Mouse (Mus musculus) liver, embryonic 18 days (tissue): ENCODE data around the gene Tmem126a. TPM values are rescaled to one million over a fixed set of nuclear protein-coding genes. Genes with fewer than 3 reads are reported as not detected.

Source experiments
- polyA plus RNA-seq: library from polyadenylated mRNA; depleted of rRNA; stranded (reverse); fragments of >200 nt; gene quantifications from 2 replicates; pipeline ENCODE4 v1.2.3, GENCODE M21; 2012; rRNA removed

Gene Tmem126a
- polyA plus RNA-seq = 22.5 and 23.2 TPM in 2 replicates

DNA sequence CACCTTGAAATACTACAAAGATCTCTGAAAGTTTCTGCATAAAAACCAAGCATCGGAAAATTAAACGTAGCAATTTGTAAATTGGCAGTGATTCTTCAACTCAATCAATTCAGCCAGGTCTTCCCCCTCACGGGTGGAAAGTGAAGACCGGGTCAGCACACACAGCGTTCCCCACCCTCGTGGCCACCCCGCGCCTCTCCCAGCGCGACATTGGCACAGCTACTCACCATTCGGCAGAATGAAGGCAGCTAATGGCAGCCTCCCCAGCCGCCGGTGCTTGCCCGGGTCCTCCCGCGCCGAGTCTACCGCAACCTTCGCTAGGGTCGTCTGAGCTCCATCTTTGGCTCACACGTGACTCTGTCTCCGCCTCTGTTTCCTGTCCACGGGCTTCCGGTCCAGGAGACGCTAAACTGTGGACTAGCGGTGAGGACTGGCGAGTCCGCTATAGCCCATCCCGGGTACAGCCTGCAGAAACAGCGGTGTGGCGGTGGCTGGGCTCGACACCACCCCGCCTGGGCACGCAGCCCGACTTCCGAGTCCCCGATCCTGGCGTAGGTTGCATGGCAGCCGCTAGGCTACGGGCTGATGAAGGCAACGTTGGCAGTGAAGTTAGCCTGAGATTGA is at the start of gene Tmem126a:
Gene Tmem126a (minus strand): TSS at position 385 of the 624 bp plus-strand sequence.

DNA sequence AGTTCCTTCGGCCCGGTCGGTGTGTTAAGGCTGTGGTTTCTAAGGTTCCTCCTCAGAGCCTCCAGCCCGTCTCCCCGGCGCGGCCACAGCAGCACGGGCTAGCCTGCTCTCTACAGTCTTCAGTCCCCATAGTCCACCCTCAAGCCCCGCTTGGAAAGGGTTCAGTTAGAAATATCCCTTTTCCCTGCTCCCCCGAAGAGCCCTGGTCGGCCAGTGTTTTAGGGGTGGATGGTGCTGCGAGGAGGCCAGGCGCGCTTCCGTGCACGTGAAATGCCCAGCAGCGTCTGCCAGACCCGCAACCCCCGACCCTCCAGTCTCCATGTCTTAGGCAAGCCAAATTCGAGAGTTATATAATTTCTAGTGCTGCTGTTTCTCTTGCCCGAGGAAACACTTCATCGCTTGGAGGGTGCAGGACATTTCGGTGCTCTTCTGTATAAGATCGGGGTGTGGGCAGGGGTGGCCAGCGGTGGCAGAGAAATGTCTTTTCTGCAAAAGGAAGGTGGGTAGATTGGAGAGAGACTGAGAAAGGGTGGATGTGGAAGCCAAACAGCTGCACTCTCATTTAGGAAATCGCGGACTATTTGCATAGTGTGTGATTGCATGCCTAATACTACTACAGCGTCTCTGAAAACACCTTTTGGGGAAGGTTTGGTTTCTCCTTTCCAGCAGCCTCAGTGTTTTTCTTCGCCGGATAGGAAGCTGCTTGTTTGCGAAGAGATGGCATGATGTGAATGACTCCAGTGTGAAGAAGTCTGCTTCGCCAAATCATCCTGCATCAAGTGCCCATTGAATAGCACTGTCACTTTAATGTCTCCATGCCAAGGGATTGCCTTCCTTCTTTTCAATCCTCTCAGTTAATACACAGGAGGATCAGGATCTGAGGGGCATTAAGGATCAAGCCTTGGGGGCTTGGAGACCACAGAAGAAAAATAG is 19.6 kb upstream of the Tmem126a start, which contains the start of gene Dlg2:
Gene Dlg2 (plus strand): TSS at position 360 of the 933 bp plus-strand sequence.

DNA sequence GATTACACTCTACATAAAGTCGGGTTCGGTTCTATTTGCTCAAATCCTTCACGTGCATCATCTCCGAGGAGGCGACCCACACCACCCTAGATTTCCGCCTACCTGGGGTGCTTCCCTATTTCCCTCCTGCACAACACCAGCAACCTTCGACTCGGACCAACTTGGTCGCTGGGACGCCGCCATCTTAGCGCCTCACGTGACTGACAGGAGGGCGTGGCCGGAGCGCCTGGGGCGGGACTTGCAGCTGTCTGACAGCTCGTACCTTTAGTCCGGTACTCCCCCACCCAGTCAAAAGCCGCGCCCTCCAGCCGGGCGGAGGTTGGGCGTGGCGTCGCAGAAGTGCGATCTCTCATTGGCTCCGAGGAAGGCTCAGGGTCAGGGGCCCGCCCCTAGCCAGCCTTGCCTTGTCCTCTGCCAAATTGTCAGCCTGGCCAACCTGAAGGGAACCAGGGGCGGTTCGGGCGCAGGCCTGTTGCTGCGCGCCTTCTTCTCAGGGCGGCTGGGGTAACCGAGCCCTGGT is 18.8 kb upstream of the Tmem126a start, which contains the start of gene Tmem126b:
Gene Tmem126b (minus strand): TSS at position 209 of the 520 bp plus-strand sequence.

DNA sequence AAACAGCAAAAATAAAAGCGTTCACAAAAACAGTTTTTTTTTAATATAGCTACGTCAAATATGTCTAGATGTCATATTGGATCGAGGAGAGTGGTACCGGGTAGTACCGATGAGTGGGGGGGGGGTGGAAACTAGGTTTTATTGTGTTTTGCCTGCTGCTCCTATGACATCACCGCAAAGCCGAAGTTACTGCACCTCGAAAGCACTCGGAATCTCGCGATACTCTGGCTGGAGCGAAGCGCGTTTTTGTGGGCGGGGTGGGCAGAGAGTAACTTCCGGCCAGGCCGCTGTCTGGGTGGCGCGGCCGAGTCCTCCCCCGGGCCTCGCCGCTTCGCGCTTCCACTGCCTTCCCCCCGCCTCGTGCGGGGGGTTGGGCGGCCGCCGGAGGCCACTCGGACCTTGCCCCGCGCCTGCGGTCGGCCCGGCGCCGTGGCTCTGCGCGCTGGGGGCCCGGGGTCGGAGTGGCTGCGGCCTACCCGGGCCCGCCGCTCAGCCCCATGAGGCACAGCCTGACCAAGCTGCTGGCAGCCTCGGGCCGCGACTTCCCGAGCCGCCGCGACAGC is 14.4 kb downstream of the Tmem126a start, which contains the start of gene Crebzf:
Gene Crebzf (plus strand): TSS at position 212 of the 563 bp plus-strand sequence.

DNA sequence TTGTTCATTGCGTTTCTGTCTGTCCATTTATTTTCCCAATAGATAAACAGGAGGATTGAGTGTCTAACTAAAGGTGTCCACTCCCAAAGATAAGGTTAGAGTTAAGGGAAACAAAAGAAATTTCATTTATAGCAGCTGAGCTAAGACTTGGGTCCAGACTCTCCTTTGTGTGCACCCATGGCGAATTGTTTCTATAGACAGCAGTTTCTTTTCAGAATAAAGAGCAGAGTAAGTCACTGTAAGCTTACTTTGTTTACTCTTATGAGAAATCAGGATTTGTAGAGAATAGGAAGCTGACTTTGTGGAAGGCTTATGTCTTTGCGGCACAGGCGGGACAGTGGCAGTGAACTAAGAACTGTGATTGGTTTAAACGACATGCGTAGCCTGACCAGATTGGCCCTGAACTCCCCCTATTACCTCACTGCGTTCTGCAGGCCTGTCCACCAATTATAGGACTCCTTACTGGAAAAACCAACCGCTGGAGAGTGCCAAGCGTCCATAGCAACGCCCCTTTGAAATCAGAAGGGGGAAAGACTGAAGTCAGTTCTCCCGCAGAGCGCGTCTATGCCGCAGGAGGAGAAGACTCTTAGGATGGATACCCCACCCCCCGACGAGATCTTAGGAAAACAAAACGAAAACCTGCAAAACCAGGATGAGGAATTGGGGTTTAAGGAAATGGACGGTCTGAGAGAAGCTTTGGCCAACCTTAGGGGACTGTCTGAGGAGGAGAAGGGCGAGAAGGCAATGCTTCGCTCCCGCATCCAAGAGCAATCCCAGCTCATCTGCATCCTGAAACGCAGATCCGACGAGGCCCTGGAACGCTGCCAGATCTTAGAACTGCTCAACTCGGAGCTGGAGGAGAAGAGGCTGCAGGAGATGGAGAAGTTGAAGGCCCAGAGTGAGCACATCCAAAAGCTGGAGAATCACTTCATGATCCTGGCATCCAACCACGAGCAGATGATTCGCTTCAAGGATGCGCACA is 30.7 kb downstream of the Tmem126a start, which contains the start of gene Ccdc89:
Gene Ccdc89 (plus strand): TSS at position 558 of the 982 bp plus-strand sequence.

Other genes with a start within 250 kb of the Tmem126a start
- gene Ccdc83, start 191.5 kb downstream of the Tmem126a start, polyA plus RNA-seq = not detected in 2 replicates
- 1.1 and 1.3 TPM in 2 replicates for gene Sytl2, start 155.0 kb downstream of the Tmem126a start, polyA plus RNA-seq
- 0.15 and 0.17 TPM in 2 replicates for gene Ccdc89, start 30.7 kb downstream of the Tmem126a start, polyA plus RNA-seq
- gene Crebzf, start 14.5 kb downstream of the Tmem126a start, polyA plus RNA-seq = 32.4 and 37.4 TPM in 2 replicates
- 6.6 and 6.7 TPM in 2 replicates for gene Tmem126b, start 18.8 kb upstream of the Tmem126a start, polyA plus RNA-seq
- 0.26 and 0.41 TPM in 2 replicates for gene Dlg2, start 19.4 kb upstream of the Tmem126a start, polyA plus RNA-seq